Mouse (Mus musculus) hindbrain, embryonic 15.5 days (tissue): Measurements from ENCODE around the gene Fam167b. TPM values are rescaled to one million over a fixed set of nuclear protein-coding genes. Genes with fewer than 3 reads are reported as not detected.
"Not testable (repeated sequence)": the region's sequence is repeated elsewhere in the genome, so short reads cannot be mapped to it uniquely, and the experiment has no call there.

ENCODE experiments used
- ATAC-seq: fragments of 200-750 bp; cut with Nextera tagmentation; 2 replicates; pipeline ENCODE4 v1.8.0; 2017; ENCODE audit warnings: low read depth, moderate number of reproducible peaks, moderate TSS enrichment; ENCODE audit not compliant: low FRiP score
- H3K27ac ChIP-seq: fragments of 300-500 bp; sonication (generic); replicated peaks from 2 replicates; pipeline ENCODE4 v1.5.1; 2015; ENCODE audit warnings: mild to moderate bottlenecking, inconsistent platforms
- H3K27me3 ChIP-seq: fragments of 300-500 bp; sonication (generic); 2 replicates; pipeline ENCODE4 v1.6.1; 2015; ENCODE audit warnings: control low read depth, inconsistent platforms
- H3K36me3 ChIP-seq: fragments of 300-500 bp; sonication (generic); 2 replicates; pipeline ENCODE4 v1.6.1; 2015; ENCODE audit warnings: control low read depth, inconsistent platforms
- H3K4me1 ChIP-seq: fragments of 300-500 bp; sonication (generic); replicated peaks from 2 replicates; pipeline ENCODE4 v1.6.1; 2015; ENCODE audit warnings: control low read depth, inconsistent platforms
- H3K4me2 ChIP-seq: fragments of 300-500 bp; sonication (generic); 2 replicates; pipeline ENCODE4 v1.6.1; 2015; ENCODE audit warnings: moderate library complexity, mild to moderate bottlenecking, inconsistent platforms
- H3K4me3 ChIP-seq: fragments of 300-500 bp; sonication (generic); 2 replicates; pipeline ENCODE4 v1.5.1; 2015; ENCODE audit warnings: mild to moderate bottlenecking, inconsistent platforms
- H3K9ac ChIP-seq: fragments of 300-500 bp; sonication (generic); 2 replicates; pipeline ENCODE4 v1.6.1; 2015; ENCODE audit warnings: inconsistent platforms
- H3K9me3 ChIP-seq: fragments of 300-500 bp; sonication (generic); 2 replicates; pipeline ENCODE4 v1.6.1; 2016; ENCODE audit warnings: control low read depth, inconsistent platforms
- WGBS: fragments of 180-500 bp; shearing (Covaris S2); methylation state at CpG from one replicate; pipeline ENCODE4 v1.1.7; 2015; 5-methylcytosine and 5-hydroxymethylcytosine counted together
- polyA plus RNA-seq: library from polyadenylated mRNA; unstranded; fragments of >200 nt; fragmentation: Nextera tagmentation; extraction: Ambion mirVana; gene quantifications from 2 replicates; pipeline ENCODE4 v1.2.1, GENCODE M21; 2015

The Fam167b gene
- polyA plus RNA-seq, 1 experiment from 2014 or later, result 0.34 TPM

DNA sequence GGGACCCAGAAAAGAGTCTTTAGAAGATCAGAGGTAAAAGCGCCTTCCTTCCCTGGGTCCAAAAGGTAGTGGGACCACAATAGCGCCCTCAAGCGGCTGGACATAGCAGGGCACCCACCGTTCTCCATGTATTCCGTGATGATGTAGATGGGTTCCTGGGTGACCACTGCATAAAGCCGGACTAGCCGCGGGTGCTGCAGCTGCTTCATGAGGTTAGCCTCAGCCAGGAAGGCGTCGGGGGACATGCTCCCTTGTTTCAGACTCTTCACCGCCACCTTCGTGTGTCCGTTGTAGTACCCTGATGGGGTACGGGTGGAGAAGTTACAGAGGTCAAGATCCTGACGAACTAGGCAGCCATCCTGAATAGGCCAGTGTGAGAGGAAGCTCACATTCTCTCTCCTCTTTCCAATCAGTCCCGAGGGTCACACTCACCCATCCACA, 22.9 kb downstream of the Fam167b start:
- peak overlapping the region; percentile 54 for H3K9ac ChIP-seq
- WGBS, result 3% methylated on average over 16 of the region's 16 CpGs
- H3K4me1 ChIP-seq, result peaks cover 22% of the 10 kb centered on the region
- no peaks in the 10 kb centered on the region for H3K27me3 ChIP-seq
- peak overlapping the region; percentile 83 for H3K4me2 ChIP-seq
- H3K27ac ChIP-seq, result peak overlapping the region; percentile 86
- peak overlapping the region; percentile 44 for H3K4me3 ChIP-seq
- H3K9me3 ChIP-seq, result no peaks in the 10 kb centered on the region
- no peaks in the 10 kb centered on the region for H3K36me3 ChIP-seq
- peak; percentile 39; the same call in 1 of the 2 replicates for ATAC-seq

DNA sequence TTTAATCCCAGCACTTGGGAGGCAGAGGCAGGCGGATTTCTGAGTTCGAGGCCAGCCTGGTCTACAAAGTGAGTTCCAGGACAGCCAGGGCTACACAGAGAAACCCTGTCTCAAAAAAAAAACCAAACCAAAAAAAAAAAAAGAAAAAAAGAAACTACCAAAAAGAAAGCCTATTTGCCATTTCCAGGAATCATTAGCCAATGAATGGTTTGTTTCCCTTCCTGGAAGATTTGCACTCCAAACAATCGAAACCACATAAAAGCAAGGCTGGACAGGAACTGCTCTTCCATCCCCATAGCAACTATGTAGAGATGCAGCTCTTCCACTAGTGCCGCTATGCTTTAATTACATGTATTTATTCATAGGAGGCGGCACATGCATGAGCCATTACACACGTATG, 23.8 kb downstream of the Fam167b start:
- H3K36me3 ChIP-seq, H3K9me3 ChIP-seq, H3K27ac ChIP-seq, H3K27me3 ChIP-seq, H3K4me3 ChIP-seq, H3K9ac ChIP-seq, ATAC-seq: not testable (repeated sequence)
- Histone ChIP-seq H3K4me2 (peak overlapping the region; percentile 83), H3K4me1 (peaks cover 22% of the 10 kb centered on the region)
- 57% methylated on average over 6 of the region's 6 CpGs for WGBS

DNA sequence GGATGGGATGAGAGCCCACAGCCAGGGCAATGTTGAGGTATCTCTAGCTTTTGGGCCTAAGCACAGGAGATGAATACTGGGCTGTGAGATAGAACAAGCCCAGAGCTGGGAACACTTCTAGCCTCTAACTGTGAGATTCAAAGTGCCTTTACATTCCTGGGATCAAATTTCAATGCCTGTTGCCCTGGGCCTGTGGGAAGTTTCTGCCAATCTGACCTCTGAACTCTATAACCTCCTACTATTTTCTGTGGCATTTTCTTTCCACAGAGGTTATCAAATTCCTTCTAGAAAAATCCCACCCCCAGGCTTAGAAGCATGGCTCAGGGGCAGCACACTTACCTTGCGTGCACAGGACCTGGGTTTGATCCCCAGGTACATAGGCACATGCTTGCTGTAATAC, 28.1 kb downstream of the Fam167b start:
- Histone ChIP-seq H3K36me3 (no peaks in the 10 kb centered on the region), H3K4me1 (peaks cover 8% of the 10 kb centered on the region), H3K9ac (no peak overlapping the region), H3K27me3 (no peaks in the 10 kb centered on the region), H3K9me3 (no peaks in the 10 kb centered on the region), H3K27ac (no peak overlapping the region), H3K4me2 (no peak overlapping the region), H3K4me3 (no peak overlapping the region)
- no peak for ATAC-seq
- 63% methylated on average over 1 of the region's 1 CpGs for WGBS

DNA sequence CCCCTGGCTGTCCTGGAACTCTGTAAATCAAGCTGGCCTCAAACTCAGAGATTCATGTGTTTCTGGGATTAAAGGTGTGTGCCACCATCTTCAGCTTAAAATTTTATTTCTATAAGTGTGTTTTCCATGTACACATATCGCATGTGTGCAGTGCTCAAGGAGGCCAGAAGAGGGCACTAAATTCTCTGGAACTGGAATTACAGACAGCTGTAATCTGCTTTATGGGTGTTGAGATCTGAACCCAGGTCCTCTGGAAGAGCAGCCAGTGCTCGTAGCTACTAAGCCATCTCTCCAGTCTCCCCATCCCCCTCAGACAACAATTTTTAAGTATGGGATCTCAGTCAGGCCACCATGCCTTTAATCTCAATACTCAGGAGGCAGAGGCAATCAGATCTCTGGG, 29.0 kb downstream of the Fam167b start:
- H3K9ac ChIP-seq, result no peak overlapping the region
- 96% methylated on average over 2 of the region's 2 CpGs for WGBS
- H3K4me1 ChIP-seq, result no peaks in the 10 kb centered on the region
- no peak overlapping the region for H3K4me2 ChIP-seq
- H3K4me3 ChIP-seq, result no peak overlapping the region
- H3K27me3 ChIP-seq, result no peaks in the 10 kb centered on the region
- H3K9me3 ChIP-seq, result no peaks in the 10 kb centered on the region
- H3K27ac ChIP-seq, result no peak overlapping the region
- no peak for ATAC-seq
- H3K36me3 ChIP-seq, result no peaks in the 10 kb centered on the region

DNA sequence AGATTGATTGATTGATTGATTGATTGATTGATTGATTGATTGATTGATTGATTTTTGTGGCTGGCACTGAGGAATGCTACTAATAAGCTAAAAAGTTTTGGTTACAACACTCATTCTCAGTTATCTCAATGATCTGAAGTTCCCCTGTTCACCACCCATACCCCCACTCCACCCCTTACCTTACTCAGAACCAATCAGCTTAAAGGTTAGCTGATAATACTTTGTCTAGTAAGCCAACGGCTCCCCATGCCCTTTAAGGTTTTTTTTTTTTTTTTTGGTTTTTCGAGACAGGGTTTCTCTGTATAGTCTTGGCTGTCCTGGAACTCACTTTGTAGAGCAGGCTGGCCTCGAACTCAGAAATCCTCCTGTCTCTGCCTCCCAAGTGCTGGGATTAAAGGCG, 30.7 kb downstream of the Fam167b start:
- 95% methylated on average over 4 of the region's 4 CpGs for WGBS
- not testable (repeated sequence) for ATAC-seq, H3K4me1 ChIP-seq, H3K9ac ChIP-seq, H3K4me3 ChIP-seq, H3K9me3 ChIP-seq, H3K27me3 ChIP-seq, H3K36me3 ChIP-seq, H3K4me2 ChIP-seq, H3K27ac ChIP-seq

DNA sequence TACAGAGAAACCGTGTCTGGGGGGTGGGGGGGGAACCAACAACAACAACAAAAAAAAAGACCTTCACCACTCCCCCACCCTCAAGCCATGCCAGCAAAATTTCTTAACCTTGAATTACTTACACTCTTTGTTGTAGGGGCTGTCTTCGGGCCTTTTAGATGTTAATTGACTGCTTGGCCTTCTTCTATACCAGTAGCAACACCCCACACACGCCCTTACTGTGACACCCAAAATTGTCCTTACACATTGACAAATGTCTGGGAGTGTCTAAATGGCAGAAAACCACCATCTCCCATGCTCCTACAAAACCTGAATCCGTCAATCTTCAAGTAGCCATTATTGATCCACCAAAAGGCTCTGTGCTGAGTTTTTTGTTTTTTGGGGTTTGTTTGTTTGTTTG, 34.2 kb downstream of the Fam167b start:
- no peak for ATAC-seq
- Histone ChIP-seq H3K4me2 (no peak overlapping the region), H3K4me1 (peaks cover 26% of the 10 kb centered on the region), H3K9me3 (no peaks in the 10 kb centered on the region), H3K36me3 (0 out of 2 replicates have a peak, but pooled peaks cover 6% of the 10 kb centered on the region), H3K4me3 (no peak overlapping the region), H3K27me3 (no peaks in the 10 kb centered on the region), H3K9ac (no peak overlapping the region), H3K27ac (no peak overlapping the region)
- WGBS, result 74% methylated on average over 4 of the region's 4 CpGs

DNA sequence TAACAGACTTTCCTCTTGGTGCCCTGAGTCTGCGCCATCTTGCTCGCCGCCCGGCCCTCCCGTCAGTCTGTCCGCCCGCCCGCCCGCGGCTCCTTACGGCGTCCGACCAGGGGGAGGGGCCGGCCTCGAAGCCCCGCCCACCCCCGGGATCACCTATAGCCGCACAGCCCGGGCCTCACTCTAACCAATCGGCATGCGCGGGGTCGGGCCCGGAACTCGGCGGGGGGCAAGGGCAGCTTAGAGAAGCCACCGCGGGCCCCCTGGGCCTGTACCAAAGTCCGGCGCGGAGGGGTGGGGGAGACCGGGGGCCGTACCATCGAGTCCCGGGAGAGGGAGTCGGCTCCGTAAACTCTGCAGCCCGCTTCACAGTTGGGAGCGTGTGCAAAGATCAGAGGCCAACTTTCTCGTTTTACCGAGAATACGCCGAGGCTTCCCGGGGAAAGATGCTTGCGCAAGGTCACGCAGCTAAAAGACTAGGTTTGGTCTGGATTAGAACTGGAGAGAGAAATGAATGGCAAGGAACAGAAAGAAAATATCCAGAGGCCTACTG, 35.7 kb downstream of the Fam167b start, which contains the start of gene Hdac1:
Hdac1 (minus strand) TSS at position 122 of the 550 bp plus-strand sequence.
- H3K4me3 ChIP-seq, result peak within 1 kb of the TSS; percentile 80
- 0 out of 2 replicates have a peak, but pooled peaks cover 6% of the 10 kb centered on the region for H3K36me3 ChIP-seq
- WGBS, result under 1% methylated on average over 46 of the region's 46 CpGs
- ATAC-seq, result peak; percentile 99
- peak within 1 kb of the TSS; percentile 78 for H3K9ac ChIP-seq
- no peaks in the 10 kb centered on the region for H3K9me3 ChIP-seq
- H3K27me3 ChIP-seq, result no peaks in the 10 kb centered on the region
- peaks cover 26% of the 10 kb centered on the region for H3K4me1 ChIP-seq
- peak within 1 kb of the TSS; percentile 74 for H3K27ac ChIP-seq
- peak within 1 kb of the TSS; percentile 79 for H3K4me2 ChIP-seq

DNA sequence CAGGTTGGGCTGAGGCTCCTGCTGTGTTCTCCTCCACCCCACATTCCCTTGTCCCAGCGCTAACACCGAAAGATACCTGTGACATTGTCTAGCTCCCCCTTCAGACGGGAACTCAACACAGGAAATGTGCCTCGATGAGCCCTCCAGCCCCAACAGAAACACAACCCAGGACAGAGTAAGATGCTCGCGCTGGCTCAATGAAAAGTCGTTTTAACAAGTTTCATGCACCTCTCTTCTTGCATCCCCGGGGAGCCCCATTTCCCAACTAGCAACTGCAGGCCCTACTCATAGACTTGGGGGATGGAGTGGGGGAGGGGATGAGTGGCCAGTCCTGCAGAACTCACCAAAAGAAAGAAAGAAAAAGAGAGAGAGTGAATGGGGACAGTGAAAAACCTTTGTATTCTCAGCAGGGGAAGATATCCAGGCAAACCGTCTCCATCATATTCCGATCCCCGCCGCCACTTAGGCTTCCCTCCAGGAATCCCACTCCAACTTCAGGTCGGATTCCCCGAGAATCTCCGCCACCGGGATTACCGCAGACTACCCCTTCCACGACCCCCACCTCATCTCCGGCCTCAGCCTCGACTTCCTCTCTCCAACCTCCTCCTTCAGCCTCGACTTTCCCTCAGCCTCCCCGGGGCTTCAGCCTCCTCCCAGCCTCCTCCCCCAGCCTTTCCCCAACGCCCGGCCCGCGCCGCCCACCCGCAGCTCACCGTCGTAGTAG, 36.3 kb downstream of the Fam167b start:
- peak overlapping the region; percentile 79 for H3K4me2 ChIP-seq
- H3K9me3 ChIP-seq, result no peaks in the 10 kb centered on the region
- H3K4me3 ChIP-seq, result peak overlapping the region; percentile 80

DNA sequence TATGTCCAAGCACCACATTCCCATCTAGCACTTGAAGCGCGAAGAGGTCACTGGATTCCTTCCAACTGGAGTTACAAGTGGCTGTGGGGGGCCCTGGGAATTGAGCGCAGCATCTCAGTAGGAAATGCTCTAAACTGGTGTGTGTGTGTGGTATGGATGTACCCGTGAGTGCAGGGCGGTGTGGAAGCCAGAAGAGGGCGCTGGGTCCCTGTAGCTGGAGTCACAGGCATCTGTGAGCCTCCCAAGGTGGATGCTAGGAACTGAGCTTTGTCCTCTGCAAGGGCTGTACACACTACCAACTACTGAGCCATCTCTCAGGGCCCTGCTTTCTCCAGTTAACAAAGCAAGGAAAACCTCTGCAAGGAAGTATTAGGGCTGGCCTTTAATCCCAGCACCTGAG, 38.3 kb downstream of the Fam167b start:
- 82% methylated on average over 6 of the region's 6 CpGs for WGBS

More for the DNA sequence above, 36.3 kb downstream of the Fam167b start:
- 0 out of 2 replicates have a peak, but pooled peaks cover 6% of the 10 kb centered on the region for H3K36me3 ChIP-seq
- peaks cover 26% of the 10 kb centered on the region for H3K4me1 ChIP-seq
- no peak; the same call in 1 of the 2 replicates for ATAC-seq
- no peaks in the 10 kb centered on the region for H3K27me3 ChIP-seq
- peak overlapping the region; percentile 78 for H3K9ac ChIP-seq
- H3K27ac ChIP-seq, result peak overlapping the region; percentile 74
- WGBS, result 1% methylated on average over 30 of the region's 30 CpGs

DNA sequence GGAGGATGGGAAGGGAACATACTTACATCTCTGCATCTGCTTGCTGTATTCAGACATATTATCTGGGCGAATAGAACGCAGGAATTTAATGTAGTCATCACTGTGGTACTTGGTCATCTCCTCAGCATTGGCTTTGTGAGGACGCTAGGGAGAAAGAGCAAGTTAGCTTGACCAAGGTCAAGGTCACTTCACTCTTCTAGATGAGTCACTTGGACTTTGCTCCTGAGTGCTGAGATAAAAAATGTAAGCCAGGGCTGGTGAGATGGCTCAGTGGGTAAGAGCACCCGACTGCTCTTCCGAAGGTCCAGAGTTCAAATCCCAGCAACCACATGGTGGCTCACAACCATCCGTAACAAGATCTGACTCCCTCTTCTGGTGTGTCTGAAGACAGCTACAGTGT, 49.4 kb downstream of the Fam167b start:
- not testable (repeated sequence) for H3K4me2 ChIP-seq, H3K9ac ChIP-seq, H3K27me3 ChIP-seq, ATAC-seq, H3K4me1 ChIP-seq, H3K9me3 ChIP-seq, H3K4me3 ChIP-seq, H3K27ac ChIP-seq
- peaks cover 54% of the 10 kb centered on the region for H3K36me3 ChIP-seq
- WGBS, result 92% methylated on average over 6 of the region's 6 CpGs

More for the DNA sequence above, 38.3 kb downstream of the Fam167b start:
- Histone ChIP-seq H3K27ac (no peak overlapping the region), H3K36me3 (0 out of 2 replicates have a peak, but pooled peaks cover 6% of the 10 kb centered on the region), H3K4me1 (peaks cover 26% of the 10 kb centered on the region), H3K4me2 (no peak overlapping the region), H3K9me3 (no peaks in the 10 kb centered on the region), H3K4me3 (no peak overlapping the region), H3K9ac (no peak overlapping the region), H3K27me3 (no peaks in the 10 kb centered on the region)
- ATAC-seq, result no peak
